Mouse (Mus musculus) olfactory bulb, adult 2 months (tissue): ENCODE results near the gene Tbxas1.

Experiments
- CTCF ChIP-seq: fragments of 200-500 bp; IDR thresholded peaks from 2 replicates; pipeline ENCODE4 v1.5.1; 2012; ENCODE audit warnings: low read depth, mild to moderate bottlenecking, low read length, moderate library complexity; ENCODE audit not compliant: insufficient read depth
- POLR2A ChIP-seq: fragments of 200-500 bp; IDR thresholded peaks from 2 replicates; pipeline ENCODE4 v1.6.1; 2012; ENCODE audit warnings: mild to moderate bottlenecking, low read depth, low read length, moderate library complexity; ENCODE audit not compliant: insufficient read depth

DNA sequence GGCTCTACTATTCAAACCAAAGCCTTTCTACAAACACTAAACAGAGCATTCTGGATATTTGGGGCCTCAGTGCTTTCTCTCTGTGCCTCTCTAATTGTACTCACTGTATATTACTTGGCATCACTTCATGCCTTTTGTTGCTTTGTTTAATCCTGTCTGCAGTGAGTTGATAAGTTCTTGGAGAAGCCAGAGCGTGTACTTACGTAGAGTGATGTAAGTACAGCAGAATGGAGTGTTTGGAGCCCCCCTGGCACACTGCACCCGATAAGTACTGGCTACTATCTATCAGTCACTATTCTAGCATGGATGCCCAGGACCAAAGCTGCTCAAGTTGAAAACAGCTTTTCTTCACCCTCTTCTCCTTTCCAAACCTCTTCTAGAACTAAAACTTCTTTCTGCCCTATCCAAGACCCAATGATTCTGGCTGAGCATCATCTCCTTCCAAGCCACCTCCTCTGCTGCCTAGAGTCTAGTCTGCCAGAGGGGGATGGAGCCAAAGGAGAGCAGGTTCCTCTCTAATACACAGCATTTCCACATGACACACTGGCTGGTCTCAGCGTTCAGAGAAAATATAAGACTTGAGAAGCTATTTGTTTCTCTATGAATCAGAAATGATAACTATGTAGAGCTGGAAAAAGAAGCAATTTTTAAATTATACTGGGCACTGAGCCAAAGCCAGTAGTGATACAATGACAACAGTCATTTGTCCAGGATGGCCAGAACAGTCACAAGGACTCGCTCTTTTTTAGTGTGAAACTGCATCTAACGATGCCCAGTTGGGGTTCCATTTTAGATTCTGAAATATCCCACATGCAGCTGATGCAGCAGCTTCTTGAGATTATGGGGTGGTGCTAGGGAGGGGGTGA is 28.6 kb upstream of the Tbxas1 start:
- TF ChIP-seq CTCF, result no peak
- TF ChIP-seq POLR2A, result no peak
